Mouse (Mus musculus): ENCODE measurements around the gene Rnf7. TPM values are rescaled to one million over a fixed set of nuclear protein-coding genes. Genes with fewer than 3 reads are reported as not detected.

The Rnf7 gene
- total RNA-seq, 2 experiments from 2014 or later = 63.8 to 71.8 TPM

DNA sequence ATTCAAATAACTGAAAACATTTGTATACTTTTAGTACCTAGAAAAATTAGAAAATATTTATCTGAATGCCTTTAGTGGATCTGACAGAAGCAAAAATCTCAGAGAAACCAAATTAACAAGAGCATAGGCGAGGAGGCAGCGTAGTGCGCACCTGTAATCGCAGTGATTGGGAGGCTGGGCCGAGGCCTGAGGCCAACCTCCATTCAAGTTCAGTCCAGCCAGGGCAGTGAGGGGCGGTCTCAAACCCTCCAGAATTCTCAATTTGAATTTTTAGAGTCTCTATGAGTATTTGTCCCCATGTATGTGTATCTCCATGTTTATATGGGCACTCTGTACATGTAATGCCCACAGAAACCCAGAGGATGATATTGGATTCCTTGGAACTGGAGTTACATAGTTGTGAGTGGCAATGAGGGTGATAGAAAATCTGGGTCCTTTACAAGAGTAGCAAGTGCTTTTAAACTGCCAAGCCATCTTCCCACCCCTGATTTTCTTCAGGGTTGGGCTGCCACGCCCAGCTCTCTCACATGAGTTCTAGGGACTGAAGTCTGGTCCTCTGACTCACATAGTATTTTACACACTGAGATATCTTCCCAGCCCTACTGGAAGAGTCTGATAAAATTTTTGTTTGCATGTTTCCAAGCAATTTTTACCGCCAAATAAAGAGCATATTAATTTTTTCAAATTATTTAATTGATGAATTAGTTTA, 8.1 kb downstream of the Rnf7 start:
- DNase-seq (ENCODE audit: low spot score) = no peak

- no peak for DNase-seq (ENCODE audit: low spot score)
Observed at GRCm38 (mm10) chr9:96469556-96470265, 8.8 kb downstream of the Rnf7 start.

GRCm38 (mm10) chr9:96463708-96464107, 14.8 kb downstream of the Rnf7 start:
- DNase-seq (ENCODE audit: low spot score) = no peak

- DNase-seq (ENCODE audit: low spot score) = no peak
Observed at GRCm38 (mm10) chr9:96461607-96462006, 16.9 kb downstream of the Rnf7 start.

- DNase-seq (ENCODE audit: low spot score) = no peak
Observed at GRCm38 (mm10) chr9:96460117-96460865, 18.2 kb downstream of the Rnf7 start.

- no peak for DNase-seq (ENCODE audit: low spot score)
Observed at GRCm38 (mm10) chr9:96455618-96456017, 22.9 kb downstream of the Rnf7 start.

- DNase-seq (ENCODE audit: low spot score) = no peak
Observed at GRCm38 (mm10) chr9:96452956-96453355, 25.5 kb downstream of the Rnf7 start.

GRCm38 (mm10) chr9:96450900-96451720, 27.4 kb downstream of the Rnf7 start:
- no peak for DNase-seq (ENCODE audit: low spot score)

DNA sequence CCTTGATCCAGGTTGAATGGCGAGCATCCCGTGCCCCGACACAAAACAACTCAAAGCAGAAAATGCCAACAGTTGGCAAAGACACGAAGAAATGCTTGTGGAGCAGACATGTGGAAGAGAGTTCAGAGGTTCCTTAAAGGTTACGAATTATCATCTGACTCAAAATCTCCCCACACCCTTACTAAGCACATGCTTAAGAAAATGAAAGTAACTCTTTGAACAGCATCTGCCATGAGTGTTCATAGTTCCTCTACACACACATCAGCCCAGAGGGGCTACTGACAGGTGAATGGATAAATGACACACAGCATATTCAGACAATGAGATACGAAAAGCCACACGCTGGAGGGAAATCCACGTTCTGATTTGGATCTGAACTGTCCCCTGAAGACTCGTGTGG, 29.0 kb downstream of the Rnf7 start:
- DNase-seq (ENCODE audit: low spot score) = no peak

GRCm38 (mm10) chr9:96445351-96445750, 33.1 kb downstream of the Rnf7 start:
- no peak for DNase-seq (ENCODE audit: low spot score)

DNA sequence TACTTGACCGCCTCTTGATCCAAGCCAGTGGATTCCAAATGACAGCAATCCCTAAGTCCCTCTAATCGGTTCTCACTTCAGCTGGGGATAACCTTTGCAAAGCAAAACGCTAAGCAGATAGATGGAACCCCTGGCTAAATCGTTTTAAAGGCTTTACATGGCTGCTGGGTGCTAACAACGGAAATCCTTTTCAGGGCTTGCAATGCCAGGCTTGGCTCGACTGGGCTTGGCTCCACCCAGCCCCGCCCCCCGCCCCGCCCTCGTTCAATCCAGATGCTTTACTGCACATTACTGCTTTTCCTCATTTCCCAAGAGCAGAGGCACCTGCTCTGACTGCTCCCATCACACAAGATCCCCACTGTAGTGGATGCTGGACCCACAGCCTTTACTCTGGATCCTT, 36.4 kb downstream of the Rnf7 start:
- no peak for DNase-seq (ENCODE audit: low spot score)

GRCm38 (mm10) chr9:96438334-96438871, 40.1 kb downstream of the Rnf7 start:
- peak; percentile 17 for DNase-seq (ENCODE audit: low spot score)

GRCm38 (mm10) chr9:96437805-96438333, 40.6 kb downstream of the Rnf7 start:
- no peak for DNase-seq (ENCODE audit: low spot score)

DNA sequence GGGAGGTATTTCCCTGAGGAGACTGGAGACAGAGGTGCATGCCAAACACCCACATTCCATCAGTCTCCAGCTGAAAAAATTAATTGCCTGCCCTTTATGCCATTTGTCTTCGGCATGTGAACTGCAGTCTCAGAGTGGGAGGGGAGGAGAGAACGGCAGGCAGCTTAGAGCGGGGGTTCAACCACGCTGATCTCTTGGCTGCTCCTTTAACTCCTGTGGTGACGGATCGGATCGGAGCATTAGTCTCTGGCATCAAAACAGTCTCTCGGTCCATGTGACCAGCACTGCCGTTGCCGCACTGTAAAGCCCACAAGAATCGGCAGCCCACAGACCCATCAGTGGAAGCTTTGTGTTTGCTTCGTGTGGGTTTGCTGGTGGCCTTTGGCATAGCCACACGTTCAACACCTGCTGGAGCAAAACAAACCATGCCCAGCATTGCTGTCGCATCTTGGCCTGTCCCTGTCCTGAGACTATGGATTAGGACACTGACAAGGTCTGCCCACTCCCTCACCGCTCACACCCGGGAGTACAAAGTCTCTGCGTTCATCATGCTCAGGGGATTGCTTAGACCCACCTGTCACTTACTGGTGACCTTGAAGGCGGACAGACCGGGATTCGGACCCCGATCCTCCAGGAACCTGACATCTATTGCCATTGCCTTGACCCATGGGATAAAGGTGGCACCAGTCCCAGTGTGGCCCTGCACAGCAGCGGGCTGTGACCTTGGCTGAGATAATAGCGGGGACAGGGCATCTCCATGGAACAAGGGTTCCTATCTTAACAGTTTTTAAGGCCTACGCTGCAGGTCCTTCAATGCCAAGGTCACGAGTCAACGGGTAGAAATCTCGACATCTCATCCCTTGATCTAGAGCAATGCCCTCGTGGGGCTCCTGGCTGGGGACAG, 41.3 kb downstream of the Rnf7 start:
- no peak for DNase-seq (ENCODE audit: low spot score)

DNA sequence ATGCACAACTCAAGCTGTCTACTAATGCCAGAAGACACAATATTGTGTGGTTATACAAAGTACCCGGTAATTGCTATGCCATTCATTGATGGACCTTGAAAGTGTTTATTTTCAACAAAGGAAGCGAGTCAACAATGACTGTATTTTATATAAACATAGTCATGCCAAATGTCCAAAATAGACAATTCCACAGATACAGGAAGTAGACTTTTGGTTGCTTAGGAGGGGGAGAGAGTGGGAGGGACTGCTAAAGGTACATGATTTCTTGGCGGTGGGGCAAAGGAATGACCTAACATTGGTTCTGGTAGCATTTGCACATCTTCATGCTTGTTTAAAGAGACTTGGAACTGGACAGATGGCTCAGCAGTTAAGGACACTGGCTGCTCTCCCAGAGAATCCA, 45.9 kb downstream of the Rnf7 start:
- DNase-seq (ENCODE audit: low spot score) = no peak

DNA sequence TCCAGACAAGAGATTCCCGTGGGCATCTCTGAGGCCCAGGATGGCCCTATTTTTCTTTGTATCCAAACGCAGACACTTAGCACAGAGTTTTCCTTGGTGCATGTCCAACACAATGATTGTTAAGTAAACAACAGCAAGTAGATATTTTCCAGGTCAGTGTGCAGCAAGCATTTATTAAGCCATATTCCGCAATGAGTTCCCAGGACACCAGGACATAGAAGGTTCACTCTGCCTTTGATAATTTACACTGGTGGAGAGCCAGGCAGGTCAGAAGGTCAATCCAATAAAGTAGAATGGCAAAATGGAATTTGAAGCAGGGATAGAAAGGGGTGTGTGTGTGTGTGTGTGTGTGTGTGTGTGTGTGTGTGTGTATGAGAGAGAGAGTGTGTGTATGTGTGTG, 47.4 kb downstream of the Rnf7 start:
- no peak for DNase-seq (ENCODE audit: low spot score)

DNA sequence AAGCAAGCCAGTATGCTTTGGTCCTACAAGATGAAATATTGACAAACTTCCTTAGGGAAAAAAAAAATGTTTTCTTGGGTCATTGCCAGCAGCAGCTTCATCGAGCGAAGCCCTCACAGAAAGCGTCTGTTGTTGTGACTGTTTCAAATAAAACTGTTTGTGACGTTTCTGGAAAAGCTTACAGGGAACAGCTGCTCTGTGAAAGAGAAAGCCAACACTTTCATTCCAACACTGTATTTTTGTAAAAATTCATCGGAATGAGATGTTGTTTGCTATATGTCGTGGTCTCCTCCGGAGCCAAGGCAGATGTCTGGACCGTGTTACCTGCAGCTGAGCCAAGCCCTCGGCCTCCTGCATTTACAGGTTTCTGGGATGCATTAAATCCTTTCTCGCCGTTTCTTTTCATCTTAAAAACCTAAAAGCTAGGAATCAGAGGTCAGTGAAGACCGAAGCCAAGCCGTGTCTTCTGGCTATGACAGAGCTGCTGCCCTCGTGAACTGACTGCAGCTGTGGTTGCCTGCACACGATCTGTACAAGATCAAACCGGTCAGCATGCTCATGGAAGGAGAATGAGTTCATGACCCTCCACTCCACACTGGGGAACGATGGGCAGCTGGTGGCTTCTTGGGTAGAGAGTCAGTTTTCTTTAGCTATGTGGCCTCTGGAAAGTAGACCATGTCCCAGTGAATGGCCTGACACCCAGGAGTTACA, 50.0 kb downstream of the Rnf7 start:
- peak; percentile 31 for DNase-seq (ENCODE audit: low spot score)

DNA sequence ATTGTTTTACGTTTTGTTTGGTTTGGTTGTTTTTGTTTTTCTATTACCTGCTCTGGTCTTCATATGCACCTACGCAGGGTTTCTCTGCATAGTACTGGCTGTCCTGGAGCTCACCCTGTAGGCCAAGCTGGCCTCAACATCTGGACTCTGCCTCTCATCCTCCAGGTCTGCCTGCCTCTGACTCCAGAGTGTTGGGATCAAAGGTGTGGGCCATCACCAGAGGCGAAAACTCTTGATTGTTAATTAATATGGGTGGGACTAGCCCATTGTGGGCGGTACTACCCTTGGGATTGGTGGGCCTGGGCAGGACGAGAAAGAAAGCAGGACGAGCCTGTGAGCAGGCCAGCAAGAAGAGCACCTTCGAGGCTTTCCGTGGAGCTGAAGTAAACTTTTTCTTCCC, 54.4 kb downstream of the Rnf7 start:
- DNase-seq (ENCODE audit: low spot score) = no peak

All from gastrocnemius, adult 18-20 months (tissue).